Mouse (Mus musculus) hematopoietic stem cell, adult 5-6 weeks (primary cell): Measurements from ENCODE around the gene Sostdc1. TPM values are rescaled to one million over a fixed set of nuclear protein-coding genes. Genes with fewer than 3 reads are reported as not detected.

Experiments
- ATAC-seq, 2 experiments: fragments of 125-278 bp in 1 of 2; replicated peaks in 1 of 2; 2 replicates each; pipeline ENCODE4 v1.8.0; 2016 to 2017; ENCODE audit warnings: inconsistent platforms in 2 of 2, mild to moderate bottlenecking in 2 of 2, moderate number of reproducible peaks in 2 of 2, low read depth in 1 of 2, moderate TSS enrichment in 1 of 2; ENCODE audit not compliant: low FRiP score in 2 of 2, poor library complexity in 2 of 2, severe bottlenecking in 2 of 2, insufficient read depth in 1 of 2, low TSS enrichment in 1 of 2
- total RNA-seq: library from RNA; stranded (forward); fragments of 172-1452, 232-1000 nt; gene quantifications from 2 replicates; pipeline ENCODE4 v1.2.3, GENCODE M21; 2017

The Sostdc1 gene
- total RNA-seq, result not detected in 2 replicates

DNA sequence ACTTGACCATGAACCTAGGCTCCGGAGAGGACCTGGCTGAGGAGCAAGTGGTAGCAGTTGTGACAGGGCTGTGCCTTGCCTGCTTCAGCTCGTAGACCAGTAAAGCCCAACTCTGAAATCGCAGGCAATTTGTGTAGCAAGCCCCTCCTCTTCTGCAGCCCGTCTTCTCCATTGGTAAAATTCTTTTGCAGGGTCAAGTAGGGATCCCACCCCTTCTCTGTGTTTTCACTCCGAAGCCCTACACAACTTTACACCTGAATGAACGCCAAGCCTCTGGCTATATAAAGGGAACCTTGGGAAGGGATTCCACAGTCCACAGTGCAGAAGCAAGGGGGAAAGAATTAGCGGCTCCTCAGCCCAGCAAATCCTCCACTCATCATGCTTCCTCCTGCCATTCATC lies at the start of gene Sostdc1:
TSS of gene Sostdc1 (plus strand) at position 224 of the 400 bp plus-strand sequence.
- ATAC-seq, result no peak

DNA sequence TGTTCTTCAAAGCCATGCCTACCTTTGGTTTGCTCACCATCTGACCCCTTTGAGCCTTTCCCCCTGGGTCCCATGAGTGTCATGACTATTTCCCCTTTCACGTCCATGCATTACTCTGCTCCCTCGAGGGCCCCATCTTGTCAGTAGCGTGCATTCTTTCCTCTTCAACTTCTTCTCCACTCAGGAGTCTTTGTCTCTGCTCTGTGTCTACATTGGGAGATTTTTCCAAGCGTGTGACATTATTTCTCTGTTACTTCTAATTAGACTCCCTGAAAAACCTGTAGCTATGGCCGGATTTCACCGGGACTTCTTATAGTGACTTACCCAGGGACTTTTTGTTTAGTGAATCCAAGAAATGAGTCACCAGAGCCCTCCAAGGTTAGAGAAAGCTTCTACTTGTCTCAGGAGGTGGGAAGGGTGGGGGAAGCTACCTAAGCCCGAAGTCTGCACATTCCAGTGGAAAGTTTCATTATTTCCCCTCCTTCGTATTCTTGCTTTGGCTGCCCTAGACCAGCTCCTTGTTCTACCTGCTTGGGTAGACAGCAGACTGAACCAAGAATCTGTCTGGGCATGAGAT lies 46.2 kb upstream of the Sostdc1 start:
- no peak for ATAC-seq

DNA sequence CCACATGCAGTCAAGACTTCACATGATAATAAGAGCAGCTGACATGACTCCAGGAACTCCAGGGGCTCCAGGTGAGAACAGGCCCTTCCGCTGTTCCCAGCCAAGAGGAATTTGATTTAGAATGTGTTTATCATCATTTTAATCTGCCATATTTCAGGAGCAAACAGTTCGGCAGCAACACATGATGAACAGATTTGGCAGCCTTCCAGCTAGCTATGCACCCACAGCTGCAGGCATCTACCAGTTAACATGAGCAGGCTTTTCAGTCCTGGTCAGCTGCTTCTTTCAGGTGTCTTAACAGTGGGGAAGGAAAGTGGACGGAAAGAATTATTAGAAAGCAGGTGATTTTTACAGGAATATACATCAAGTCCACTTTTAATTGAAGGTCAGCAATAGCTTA lies 39.1 kb upstream of the Sostdc1 start:
- no peak for ATAC-seq

DNA sequence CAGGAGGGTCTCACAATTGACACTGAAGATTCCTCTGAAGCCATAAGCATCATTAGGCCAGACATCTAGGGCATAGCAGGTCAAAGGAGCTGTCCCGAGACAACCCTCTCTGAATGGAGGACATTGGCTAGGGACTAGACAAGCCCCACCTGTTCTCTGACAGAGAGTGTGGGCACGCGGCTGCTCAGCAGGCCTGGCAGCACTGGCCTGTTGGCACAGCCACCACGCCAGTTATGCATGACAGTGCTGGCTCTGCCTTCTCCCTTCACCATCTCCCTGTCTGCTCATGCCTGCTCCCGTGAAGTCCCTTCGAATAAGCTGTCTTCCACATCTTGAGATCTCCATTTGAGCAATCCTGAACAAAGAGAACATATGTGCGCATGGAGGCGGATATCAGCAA lies 24.3 kb upstream of the Sostdc1 start:
- no peak for ATAC-seq

DNA sequence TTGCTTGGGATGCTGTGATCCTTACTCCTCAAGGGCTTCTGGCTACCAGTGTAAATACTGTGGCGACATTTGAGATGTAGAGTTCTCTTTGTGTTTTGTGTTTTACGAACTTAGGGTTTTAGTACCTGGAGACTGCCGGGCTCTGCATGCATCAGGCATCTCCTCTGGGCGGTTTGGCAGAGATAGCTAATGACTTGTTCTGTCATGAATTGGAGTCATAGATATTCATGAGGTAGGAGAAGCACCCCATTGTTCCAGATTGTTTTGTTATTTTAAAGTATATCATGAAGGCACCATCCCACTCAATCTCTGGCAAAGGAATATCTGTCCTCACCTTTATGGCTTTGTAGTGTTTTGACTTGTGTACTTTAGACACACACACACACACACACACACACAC lies 23.5 kb upstream of the Sostdc1 start:
- no peak for ATAC-seq

GRCm38 (mm10) chr12:36291346-36291745 lies 22.6 kb upstream of the Sostdc1 start:
- no peak for ATAC-seq

DNA sequence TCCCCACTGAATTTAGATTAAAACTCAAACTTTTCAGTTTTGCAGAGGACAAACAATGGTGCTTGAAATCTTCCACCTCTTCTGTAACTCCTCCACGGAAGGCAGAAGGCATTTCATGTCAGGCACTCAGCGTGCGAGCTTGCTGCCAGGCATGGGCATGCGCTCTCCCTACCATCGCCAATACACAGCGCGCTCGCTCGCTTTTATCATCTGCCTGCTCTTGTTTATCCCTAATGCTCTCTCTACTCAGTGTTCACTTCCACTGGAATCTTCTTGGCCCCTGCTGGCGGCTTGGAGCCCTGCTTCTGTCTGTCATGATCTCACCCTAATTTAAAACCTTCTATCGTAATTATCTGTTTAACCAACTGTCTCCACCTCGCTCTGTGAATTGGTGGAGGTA lies 11.6 kb upstream of the Sostdc1 start:
- no peak for ATAC-seq

GRCm38 (mm10) chr12:36302905-36303642 lies 10.9 kb upstream of the Sostdc1 start:
- no peak for ATAC-seq

DNA sequence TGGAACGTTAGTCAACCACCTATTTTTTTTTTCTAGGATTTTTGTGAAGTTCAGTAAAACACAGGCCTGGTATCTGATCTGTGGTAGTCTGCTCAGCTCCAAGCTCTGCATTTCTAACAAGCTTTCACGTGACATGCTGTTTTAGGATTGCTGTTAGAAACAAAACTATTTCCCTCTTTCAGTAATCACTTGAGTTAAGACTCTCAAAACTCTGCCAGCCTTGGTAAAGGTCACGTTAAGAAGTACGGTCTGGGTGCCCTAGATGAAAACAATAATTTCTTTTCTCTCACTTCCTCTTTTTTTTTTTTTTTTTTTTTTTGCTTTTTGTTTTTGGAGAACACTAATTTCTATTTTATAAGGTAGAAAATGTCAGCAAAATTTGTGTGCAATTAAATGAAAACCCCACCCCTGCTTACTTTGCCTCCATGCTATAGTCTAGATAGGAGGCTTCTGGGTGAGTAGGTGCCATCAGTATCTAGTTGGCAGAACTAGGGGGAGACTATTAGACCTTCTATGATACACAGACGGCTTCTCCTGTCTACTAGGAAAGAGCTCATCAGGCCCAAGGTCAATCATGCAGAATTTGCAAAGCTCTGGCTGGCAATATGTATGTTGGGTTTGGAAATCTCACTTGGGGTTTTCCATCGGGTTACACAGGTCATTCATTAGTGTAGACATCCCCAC lies 5.1 kb upstream of the Sostdc1 start:
- peak; percentile 48 to 56; a peak in 3 of 4 replicates for ATAC-seq

- no peak for ATAC-seq
Measured at GRCm38 (mm10) chr12:36313015-36313414, 924 bp upstream of the Sostdc1 start.

GRCm38 (mm10) chr12:36314446-36314845 lies 507 bp downstream of the Sostdc1 start:
- ATAC-seq, result no peak

DNA sequence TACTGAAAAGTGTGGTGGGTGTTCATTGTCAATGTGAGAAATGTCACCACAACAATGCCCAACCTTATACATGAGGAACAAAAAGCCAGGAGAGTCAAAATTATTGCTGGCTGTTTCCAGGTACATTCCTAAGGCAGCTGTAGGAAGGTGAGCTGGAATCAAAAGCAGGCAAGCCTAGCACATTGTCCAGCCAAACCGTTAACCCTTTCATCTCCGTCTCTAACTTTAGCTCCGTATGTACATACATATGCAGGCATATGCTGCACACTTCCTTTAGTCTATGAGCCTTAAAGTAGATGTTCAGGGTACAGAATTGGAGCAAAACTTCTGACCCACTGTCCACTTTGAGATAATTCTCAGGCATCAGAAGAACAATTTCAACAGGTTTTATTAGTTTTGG lies 1.6 kb downstream of the Sostdc1 start:
- ATAC-seq, result no peak

DNA sequence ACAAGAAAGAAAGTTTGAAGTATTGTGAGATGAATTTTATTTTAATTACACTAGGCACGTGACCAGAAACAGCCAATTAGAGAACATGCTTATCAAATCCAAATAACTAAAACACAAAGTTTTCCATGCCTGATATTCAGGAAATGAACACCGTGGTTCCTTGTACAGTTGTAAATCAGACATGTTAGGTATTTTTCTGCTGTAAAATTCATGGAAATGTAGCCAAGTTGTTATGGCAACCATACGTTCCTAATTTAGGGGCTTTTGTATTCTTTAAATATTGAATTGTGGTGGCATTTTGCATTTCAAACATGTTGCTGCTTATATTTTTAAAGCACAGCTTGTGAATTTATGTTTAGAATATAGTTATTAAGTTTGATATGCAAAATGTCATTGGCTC lies 2.1 kb downstream of the Sostdc1 start:
- no peak for ATAC-seq

GRCm38 (mm10) chr12:36317036-36317819 lies 3.3 kb downstream of the Sostdc1 start:
- ATAC-seq, result peak; percentile 91 to 97

- no peak for ATAC-seq
Measured at GRCm38 (mm10) chr12:36317820-36318135, 3.8 kb downstream of the Sostdc1 start.

- 0 out of 4 replicates have a peak, but pooled peaks of 1 of the 2 experiments have one; percentile 17 for ATAC-seq
Measured at GRCm38 (mm10) chr12:36326101-36326521, 12.2 kb downstream of the Sostdc1 start.

- no peak for ATAC-seq
Measured at GRCm38 (mm10) chr12:36332676-36333075, 18.7 kb downstream of the Sostdc1 start.

DNA sequence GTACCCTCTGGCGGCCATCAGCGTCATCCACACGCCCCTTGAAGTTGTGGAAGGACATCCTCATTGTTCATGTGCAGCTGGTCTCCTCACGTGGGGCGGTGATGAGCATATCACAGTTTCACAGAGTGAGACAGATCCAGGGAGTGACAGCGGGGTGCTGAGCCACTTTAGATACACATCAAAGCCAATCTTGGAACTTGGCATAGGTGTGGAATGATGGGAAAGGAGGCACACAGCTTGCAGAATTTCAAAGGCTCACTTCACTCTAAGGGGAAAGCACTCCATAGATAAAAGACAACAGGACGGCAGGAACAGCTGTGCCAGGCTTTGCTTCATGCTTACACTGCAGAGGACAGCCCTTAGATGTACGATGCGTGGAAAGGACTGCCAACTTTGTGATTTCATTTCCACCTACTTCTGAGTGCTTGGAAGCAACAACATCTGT lies 19.9 kb downstream of the Sostdc1 start:
- ATAC-seq, result no peak
